Comparison of ENCODE assay signal across 47 mouse cellular contexts in genomic region chr14:103056601-103057000, GRCm38 (mm10). TPM values are rescaled to one million over a fixed set of nuclear protein-coding genes. Genes with fewer than 3 reads are reported as not detected.
"Had no signal": no experiment of that assay in that cellular context is flagged by ENCODE, and none has a peak within 500 bp of the region (broad histone marks: within the 10 kb centered on the region; RNA-seq: fewer than 3 reads in every experiment).

No protein-coding gene starts in this region.

- H3K27me3 ChIP-seq: heart, embryonic 12.5 days; heart, embryonic 13.5 days; heart, embryonic 15.5 days; hindbrain, embryonic 12.5 days; hindbrain, embryonic 13.5 days; hindbrain, embryonic 15.5 days; intestine, embryonic 15.5 days; kidney, embryonic 15.5 days had no signal

- H3K4me3 ChIP-seq: heart, embryonic 10.5 days; heart, embryonic 12.5 days; heart, embryonic 13.5 days; heart, embryonic 15.5 days; hindbrain, embryonic 10.5 days; hindbrain, embryonic 12.5 days; hindbrain, embryonic 13.5 days; hindbrain, embryonic 15.5 days; intestine, embryonic 15.5 days; kidney, embryonic 15.5 days; layer of hippocampus, adult 2 months had no signal

- H3K36me3 ChIP-seq: heart, embryonic 10.5 days; heart, embryonic 12.5 days; heart, embryonic 13.5 days; heart, embryonic 15.5 days; hindbrain, embryonic 10.5 days; hindbrain, embryonic 12.5 days; hindbrain, embryonic 13.5 days; hindbrain, embryonic 15.5 days; intestine, embryonic 15.5 days; kidney, embryonic 15.5 days had no signal

- H3K9me3 ChIP-seq: heart, embryonic 10.5 days; heart, embryonic 12.5 days; heart, embryonic 13.5 days; heart, embryonic 15.5 days; hindbrain, embryonic 10.5 days; hindbrain, embryonic 13.5 days; hindbrain, embryonic 15.5 days; intestine, embryonic 15.5 days; kidney, embryonic 15.5 days had no signal

- H3K4me2 ChIP-seq: heart, embryonic 11.5 days; heart, embryonic 12.5 days; heart, embryonic 13.5 days; heart, embryonic 15.5 days; hindbrain, embryonic 12.5 days; hindbrain, embryonic 13.5 days; hindbrain, embryonic 14.5 days; hindbrain, embryonic 15.5 days; intestine, embryonic 15.5 days; kidney, embryonic 15.5 days had no signal

- ATAC-seq: hindbrain, embryonic 16.5 days; hindbrain, postnatal 0 days; inflammation-experienced regulatory T-cells, adult 6 months; intestine, embryonic 15.5 days; intestine, embryonic 16.5 days; intestine, postnatal 0 days had no signal

- DNase-seq: heart, postnatal 10 days; heart, postnatal 36 days; heart, postnatal 4 days; kidney, adult 11 months; kidney, adult 18-20 months; kidney, adult 2 months; kidney, adult 8-10 months; kidney, adult 9 months; kidney, postnatal 10 days; kidney, postnatal 14 days; kidney, postnatal 25 days; kidney, postnatal 36 days; kidney, postnatal 4 days; layer of hippocampus, adult 9-11 months; layer of hippocampus, postnatal 36 days had no signal

- H3K4me1 ChIP-seq: heart, embryonic 10.5 days; heart, embryonic 12.5 days; heart, embryonic 13.5 days; heart, embryonic 15.5 days; hindbrain, embryonic 10.5 days; hindbrain, embryonic 12.5 days; hindbrain, embryonic 13.5 days; hindbrain, embryonic 15.5 days; intestine, embryonic 15.5 days; kidney, embryonic 15.5 days had no signal

- H3K27ac ChIP-seq: heart, embryonic 10.5 days; heart, embryonic 13.5 days; heart, embryonic 15.5 days; hindbrain, embryonic 10.5 days; hindbrain, embryonic 12.5 days; hindbrain, embryonic 13.5 days; hindbrain, embryonic 14.5 days; hindbrain, embryonic 15.5 days; hindbrain, postnatal 0 days; intestine, embryonic 15.5 days; kidney, embryonic 15.5 days; kidney, postnatal 0 days; layer of hippocampus, adult 2 months had no signal

- H3K9ac ChIP-seq: heart, embryonic 12.5 days; heart, embryonic 13.5 days; heart, embryonic 15.5 days; hindbrain, embryonic 12.5 days; hindbrain, embryonic 13.5 days; hindbrain, embryonic 14.5 days; hindbrain, embryonic 15.5 days; intestine, embryonic 15.5 days; kidney, embryonic 15.5 days had no signal

RNA-seq across cellular contexts. Expression of gene Acod1, which starts 9.8 kb away (rescaled TPM):
- total RNA-seq: heart, postnatal 10 days; heart, postnatal 25 days; heart, postnatal 36 days; heart, postnatal 4 days; hindbrain, postnatal 0 days; layer of hippocampus, adult 18-20 months; layer of hippocampus, adult 2 months; layer of hippocampus, adult 8-10 months; layer of hippocampus, postnatal 10 days; layer of hippocampus, postnatal 14 days; layer of hippocampus, postnatal 36 days; left cerebral cortex, adult 18-20 months had no signal
- polyA plus RNA-seq: heart, embryonic 11.5 days; heart, embryonic 12.5 days; heart, embryonic 13.5 days; heart, embryonic 14.5 days; heart, embryonic 15.5 days; heart, embryonic 16.5 days; heart, postnatal 0 days; hindbrain, embryonic 10.5 days; hindbrain, embryonic 11.5 days; hindbrain, embryonic 12.5 days; hindbrain, embryonic 13.5 days; hindbrain, embryonic 14.5 days; hindbrain, embryonic 15.5 days; hindbrain, embryonic 16.5 days; hindbrain, postnatal 0 days; intestine, embryonic 14.5 days; intestine, embryonic 16.5 days; intestine, postnatal 0 days; kidney, adult 2 months; kidney, embryonic 14.5 days; kidney, embryonic 15.5 days; kidney, embryonic 16.5 days; kidney, postnatal 0 days had no signal
